Mouse (Mus musculus) frontal cortex, adult 2 months (tissue): ENCODE data around the gene Cd200r1. TPM values are rescaled to one million over a fixed set of nuclear protein-coding genes. Genes with fewer than 3 reads are reported as not detected.

Experiments
- polyA plus RNA-seq: library from polyadenylated mRNA; depleted of rRNA; stranded (reverse); fragments of >200 nt; gene quantifications from 2 replicates; pipeline ENCODE4 v1.2.3, GENCODE M21; 2012; rRNA removed

Cd200r1 gene
- polyA plus RNA-seq, 1 experiment: 0.46 TPM

Other genes starting within 250 kb of the Cd200r1 start
- gene Boc, start 206.8 kb upstream of the Cd200r1 start, polyA plus RNA-seq: 7.9 and 8.5 TPM in 2 replicates
- gene Nepro, start 41.4 kb upstream of the Cd200r1 start, polyA plus RNA-seq: 3.2 and 3.9 TPM in 2 replicates
- 18.3 and 18.9 TPM in 2 replicates for gene Gtpbp8, start 19.4 kb upstream of the Cd200r1 start, polyA plus RNA-seq
- gene Cd200r4, start 46.0 kb downstream of the Cd200r1 start, polyA plus RNA-seq: 0.10 and 0.55 TPM in 2 replicates
- gene Cd200r2, start 101.4 kb downstream of the Cd200r1 start, polyA plus RNA-seq: 0.14 TPM in 1 of 2 replicates, not detected in the other
- gene Cd200r3, start 177.9 kb downstream of the Cd200r1 start, polyA plus RNA-seq: not detected in 2 replicates